Mouse (Mus musculus) C2C12 (cell line): Measurements from ENCODE around the gene Cpt1b.
A peak's percentile ranks its signal among the peaks of the same experiment; 100 is the strongest.

Source experiments
- CEBPB ChIP-seq: IDR thresholded peaks from one replicate; pipeline ENCODE4 v1.6.1; 2011; ENCODE audit warnings: low read depth, mild to moderate bottlenecking, control low read depth, moderate library complexity
- CTCF ChIP-seq: IDR thresholded peaks from one replicate; pipeline ENCODE4 v1.5.1; 2011; ENCODE audit not compliant: control insufficient read depth, insufficient read depth, insufficient read length
- FOSL1 ChIP-seq: IDR thresholded peaks from one replicate; pipeline ENCODE4 v1.8.0; 2011; ENCODE audit warnings: mild to moderate bottlenecking, low read length; ENCODE audit not compliant: poor library complexity, insufficient read depth, severe bottlenecking
- MAX ChIP-seq: IDR thresholded peaks from one replicate; pipeline ENCODE4 v1.6.1; 2011; ENCODE audit warnings: mild to moderate bottlenecking, control low read depth
- MYOD1 ChIP-seq: IDR thresholded peaks from one replicate; pipeline ENCODE4 v1.6.1; 2011; ENCODE audit warnings: low read depth; ENCODE audit not compliant: control insufficient read depth, insufficient read length
- MYOG ChIP-seq: IDR thresholded peaks from one replicate; pipeline ENCODE4 v1.6.1; 2011; ENCODE audit not compliant: control insufficient read depth, insufficient read length; ENCODE audit errors: extremely low read depth
- USF1 ChIP-seq: IDR thresholded peaks from one replicate; pipeline ENCODE4 v1.6.1; 2011; ENCODE audit warnings: low read depth, mild to moderate bottlenecking, control low read depth, moderate library complexity

DNA sequence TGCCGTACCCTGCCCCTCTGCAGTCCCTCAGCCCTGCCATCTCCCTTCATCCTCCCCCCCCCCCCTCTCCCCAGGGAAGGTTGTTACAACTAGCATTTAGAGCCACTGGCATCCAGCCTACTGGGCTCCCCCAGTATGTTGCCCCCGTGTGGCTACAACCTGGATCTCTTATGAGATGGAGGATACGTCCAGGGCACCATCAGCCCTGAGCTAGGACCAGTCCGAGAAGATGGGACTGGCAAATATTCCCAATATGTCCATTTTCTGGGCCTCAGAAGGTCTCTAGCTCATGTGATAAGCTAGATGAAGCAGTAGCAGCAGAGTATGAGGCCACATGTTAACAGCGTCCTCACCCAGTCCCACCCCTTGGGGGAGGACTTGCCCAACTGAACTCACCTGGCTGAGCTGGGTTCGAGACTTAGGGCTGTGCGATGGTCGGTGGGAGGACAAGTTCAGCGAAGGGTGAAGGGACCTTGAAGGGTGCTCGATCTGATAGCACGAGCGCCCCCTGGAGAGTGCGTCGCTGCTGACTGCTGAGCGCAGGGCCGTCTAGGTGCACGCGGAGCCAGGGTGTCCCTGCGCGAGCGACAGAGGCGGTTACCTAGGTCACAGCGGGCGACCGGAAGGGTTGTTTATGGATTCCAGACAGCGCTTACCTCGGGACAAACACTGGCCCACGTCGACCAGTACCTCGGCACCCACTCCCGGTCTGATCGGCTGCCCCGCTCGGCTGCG, 52.5 kb downstream of the Cpt1b start:
- TF ChIP-seq CTCF (peak; percentile 95), MAX (no peak), USF1 (no peak), MYOD1 (no peak), MYOG (no peak), CEBPB (no peak), FOSL1 (no peak)
